Mouse (Mus musculus): ENCODE results near the gene Uckl1. TPM values are rescaled to one million over a fixed set of nuclear protein-coding genes. Genes with fewer than 3 reads are reported as not detected.

Uckl1 gene
- total and polyA plus RNA-seq, 3 experiments, result 16.0 to 31.9 (median 18.7) TPM

- TF ChIP-seq IRF4 (IDR thresholded peaks at IDR 0.05; ENCODE audit: low read depth, low read length) (no peak), CHD2 (IDR thresholded peaks at IDR 0.05; ENCODE audit: low read length) (no peak), CTCF (conservative IDR thresholded peaks at IDR 0.05 in 1 of 2, IDR thresholded peaks at IDR 0.05 in 1 of 2; ENCODE audit: low read depth in 2 of 2, low read length in 2 of 2) (no peak), UBTF (IDR thresholded peaks at IDR 0.05; ENCODE audit: low read depth, low read length) (no peak), POLR2AphosphoS2 (IDR thresholded peaks at IDR 0.05; ENCODE audit: low read depth, low read length) (no peak), JUND (conservative IDR thresholded peaks at IDR 0.05; ENCODE audit: low read depth, low read length) (no peak), TBP (conservative IDR thresholded peaks at IDR 0.05; ENCODE audit: low read depth, low read length) (no peak), RCOR1 (conservative IDR thresholded peaks at IDR 0.05; ENCODE audit: low read depth, low read length) (no peak), NELFE (IDR thresholded peaks at IDR 0.05; ENCODE audit: low read depth, low read length) (no peak), RAD21 (IDR thresholded peaks at IDR 0.05; ENCODE audit: low read depth, low read length) (no peak), ZMIZ1 (IDR thresholded peaks at IDR 0.05; ENCODE audit: low read depth, low read length) (no peak), JUN (IDR thresholded peaks at IDR 0.05; ENCODE audit: insufficient read depth, low read depth, low read length) (no peak), KAT2A (IDR thresholded peaks at IDR 0.05; ENCODE audit: insufficient replicate concordance, low read length) (no peak), E2F4 (IDR thresholded peaks at IDR 0.05; ENCODE audit: insufficient replicate concordance, low read depth, low read length) (no peak), HCFC1 (IDR thresholded peaks at IDR 0.05; ENCODE audit: low read depth, low read length) (no peak), USF2 (conservative IDR thresholded peaks at IDR 0.05; ENCODE audit: low read depth, low read length) (no peak), ETS1 (conservative IDR thresholded peaks at IDR 0.05; ENCODE audit: low read depth, low read length) (no peak), MEF2A (IDR thresholded peaks at IDR 0.05; ENCODE audit: borderline replicate concordance, low read depth, low read length) (no peak), MXI1 (IDR thresholded peaks at IDR 0.05; ENCODE audit: low read depth, low read length) (no peak)
- no peak overlapping the region for H3K4me3 ChIP-seq (replicated peaks in 1 of 3; ENCODE audit: low read depth in 2 of 3, low read length in 2 of 3, poor library complexity in 1 of 3)
- no peak for DNase-seq (ENCODE audit: extremely low read depth)
- no peaks in the 10 kb centered on the region for H3K9me3 ChIP-seq (replicated peaks; ENCODE audit: low read length)
- H3K9ac ChIP-seq (ENCODE audit: insufficient read depth, low read depth), result no peak overlapping the region
- H3K27ac ChIP-seq (ENCODE audit: insufficient read depth, low read depth), result no peak overlapping the region
- peaks cover 55 to 66% of the 10 kb centered on the region in 2 experiments for H3K36me3 ChIP-seq (replicated peaks in 1 of 2; ENCODE audit: control insufficient read depth in 1 of 2, insufficient read depth in 1 of 2, low read length in 1 of 2)
- dilution Hi-C loops (cut with MboI; ENCODE audit: extremely low pct_ligation_motif_present, extremely low pct_unique_long_range_greater_than_20kb, low sequenced_read_pairs) (no loop called here), in situ Hi-C loops (cut with MboI; ENCODE audit: low pct_ligation_motif_present, low pct_unique_long_range_greater_than_20kb, low sequenced_read_pairs) (no loop called here)
- H3K4me1 ChIP-seq (ENCODE audit: control insufficient read depth in 1 of 2, insufficient read depth in 2 of 2), result peaks cover 7 to 21% of the 10 kb centered on the region in 2 experiments
- peaks cover 3% of the 10 kb centered on the region; the same call in 1 of the 2 replicates for H3K79me2 ChIP-seq (replicated peaks; ENCODE audit: control insufficient read depth, extremely low read depth, insufficient read depth, poor library complexity, severe bottlenecking)
- H3K4me2 ChIP-seq (ENCODE audit: insufficient read depth, low read depth, poor library complexity, severe bottlenecking), result no peak overlapping the region
- no peaks in the 10 kb centered on the region for H3K27me3 ChIP-seq (replicated peaks)
These were observed 4.5 kb upstream of the Uckl1 start for GRCm38 (mm10) chr2:181589011-181589731.

DNA sequence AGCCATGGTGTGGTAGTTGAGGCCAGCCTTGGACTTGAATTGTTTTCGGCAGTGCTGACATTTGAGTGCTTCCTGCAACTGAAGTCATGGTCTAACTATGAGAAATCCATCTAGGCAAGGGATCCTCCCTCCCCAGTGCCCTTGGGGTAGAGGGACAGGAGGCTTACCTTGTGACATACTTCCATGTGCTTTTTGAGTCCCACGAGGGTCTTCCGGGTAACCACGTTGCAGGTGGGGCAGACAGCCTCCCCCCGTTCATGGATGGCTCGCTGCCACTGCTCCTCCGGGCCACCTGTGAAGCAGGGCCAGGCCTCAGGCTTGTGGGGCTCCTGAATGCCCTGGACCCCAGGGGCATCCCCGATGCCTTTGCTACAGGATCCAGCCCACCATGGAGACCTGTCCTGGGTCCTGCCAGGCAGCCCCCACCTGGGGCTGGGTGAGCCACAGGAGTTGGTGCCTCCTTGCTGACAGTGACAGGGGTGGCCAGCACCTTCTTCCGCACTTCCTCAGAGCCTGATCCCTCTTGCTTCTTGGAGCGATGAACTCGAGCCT, 3.6 kb upstream of the Uckl1 start:
- peaks cover 3% of the 10 kb centered on the region; the same call in 1 of the 2 replicates for H3K79me2 ChIP-seq (replicated peaks; ENCODE audit: control insufficient read depth, extremely low read depth, insufficient read depth, poor library complexity, severe bottlenecking)
- H3K9ac ChIP-seq (ENCODE audit: insufficient read depth, low read depth), result no peak overlapping the region
- in situ Hi-C loops (cut with MboI; ENCODE audit: low pct_ligation_motif_present, low pct_unique_long_range_greater_than_20kb, low sequenced_read_pairs), result no loop called here
- no peaks in the 10 kb centered on the region for H3K27me3 ChIP-seq (replicated peaks)
- no peak overlapping the region for H3K27ac ChIP-seq (ENCODE audit: insufficient read depth, low read depth)
- dilution Hi-C loops (cut with MboI; ENCODE audit: extremely low pct_ligation_motif_present, extremely low pct_unique_long_range_greater_than_20kb, low sequenced_read_pairs), result no loop called here
- TF ChIP-seq ETS1 (conservative IDR thresholded peaks at IDR 0.05; ENCODE audit: low read depth, low read length), result no peak
- peaks cover 7 to 21% of the 10 kb centered on the region in 2 experiments for H3K4me1 ChIP-seq (ENCODE audit: control insufficient read depth in 1 of 2, insufficient read depth in 2 of 2)
- DNase-seq (ENCODE audit: extremely low read depth), result no peak
- no peak overlapping the region for H3K4me3 ChIP-seq (replicated peaks in 1 of 3; ENCODE audit: low read depth in 2 of 3, low read length in 2 of 3, poor library complexity in 1 of 3)
- H3K4me2 ChIP-seq (ENCODE audit: insufficient read depth, low read depth, poor library complexity, severe bottlenecking), result no peak overlapping the region
- peaks cover 59 to 75% of the 10 kb centered on the region in 2 experiments for H3K36me3 ChIP-seq (replicated peaks in 1 of 2; ENCODE audit: control insufficient read depth in 1 of 2, insufficient read depth in 1 of 2, low read length in 1 of 2)
- no peaks in the 10 kb centered on the region for H3K9me3 ChIP-seq (replicated peaks; ENCODE audit: low read length)
